Mouse (Mus musculus) urinary bladder, postnatal 10 days (tissue): ENCODE measurements around the gene Tbc1d22b.

Experiments used
- DNase-seq: peaks from one replicate; pipeline ENCODE4 v3.0.0; 2022; ENCODE audit warnings: low spot score

Gene Tbc1d22b

DNA sequence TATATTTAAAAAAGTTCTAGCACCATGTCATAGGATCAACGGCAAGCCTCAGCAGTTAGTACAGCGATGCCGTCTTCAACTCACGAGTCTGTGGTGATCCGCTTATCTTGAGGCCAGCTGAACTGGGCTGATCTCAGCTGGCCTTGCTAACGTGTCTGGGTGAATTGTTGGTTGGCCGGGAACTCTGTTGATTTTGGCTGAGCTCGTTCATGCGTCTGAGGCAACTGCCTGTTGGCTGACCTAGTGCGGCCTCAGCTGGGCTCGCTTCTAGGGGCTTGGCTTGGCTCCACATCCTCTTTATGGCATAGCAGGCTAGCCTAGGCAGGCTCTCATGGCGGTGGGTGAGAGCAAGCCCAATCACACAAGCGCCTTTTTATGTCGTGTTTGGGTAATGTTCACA, 8.2 kb upstream of the Tbc1d22b start:
- DNase-seq, result no peak

DNA sequence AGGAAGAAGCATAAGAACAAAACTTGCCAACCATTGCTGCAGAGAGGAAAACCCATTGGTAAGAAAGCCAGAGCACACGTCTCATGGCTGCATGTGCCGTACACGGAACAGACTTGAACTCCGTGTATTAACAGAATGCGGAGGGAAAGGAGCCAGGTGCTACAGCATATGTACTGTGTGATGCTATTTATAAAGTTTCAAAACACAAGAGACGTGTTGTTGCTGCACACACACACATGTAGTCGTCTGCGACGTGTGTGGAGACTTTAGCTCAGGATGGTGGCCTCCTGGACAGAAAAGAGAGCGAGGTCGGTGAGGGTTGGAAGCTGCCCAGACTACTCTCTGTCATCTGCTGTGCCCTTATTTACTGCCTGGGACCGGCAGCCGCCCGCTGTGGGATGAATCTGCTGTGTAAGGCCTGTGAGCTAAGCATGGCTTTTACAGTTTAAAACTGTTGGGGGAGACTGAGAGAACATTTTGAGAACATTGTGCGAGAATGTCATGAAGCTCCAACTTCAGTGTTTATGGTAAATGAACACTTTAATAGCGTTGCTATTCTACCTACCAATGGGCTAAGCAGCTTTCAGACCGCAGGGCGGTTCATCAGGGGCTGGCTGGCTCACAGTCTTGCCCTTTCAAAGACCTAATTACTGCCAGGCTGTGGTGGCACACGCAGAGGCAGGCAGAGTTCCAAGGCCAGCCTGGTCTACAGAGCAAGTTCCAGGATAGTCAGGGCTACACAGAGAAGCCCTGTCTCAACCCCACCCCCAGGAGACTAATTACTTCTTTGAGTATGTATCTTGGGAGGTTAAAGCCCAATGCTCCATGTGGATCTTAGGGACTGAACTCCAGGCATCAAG, 6.5 kb upstream of the Tbc1d22b start:
- no peak for DNase-seq

DNA sequence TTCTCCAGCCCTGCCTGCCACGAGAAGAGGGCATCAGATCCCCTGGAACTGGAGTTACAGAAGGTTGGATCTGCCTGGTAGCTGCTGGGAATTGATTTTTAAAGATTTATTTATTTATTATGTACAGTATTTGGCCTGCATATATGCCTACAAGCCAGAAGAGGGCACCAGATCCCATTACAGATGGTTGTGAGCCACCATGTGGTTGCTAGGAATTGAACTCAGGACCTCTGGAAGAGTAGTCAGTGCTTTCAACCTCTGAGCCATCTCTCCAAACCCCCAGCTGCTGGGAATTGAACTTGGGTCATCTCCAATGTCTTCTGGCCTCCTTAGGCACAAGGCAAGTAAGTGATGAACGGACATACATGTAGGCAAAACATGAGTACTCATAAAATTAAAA, 5.5 kb upstream of the Tbc1d22b start:
- DNase-seq, result no peak

DNA sequence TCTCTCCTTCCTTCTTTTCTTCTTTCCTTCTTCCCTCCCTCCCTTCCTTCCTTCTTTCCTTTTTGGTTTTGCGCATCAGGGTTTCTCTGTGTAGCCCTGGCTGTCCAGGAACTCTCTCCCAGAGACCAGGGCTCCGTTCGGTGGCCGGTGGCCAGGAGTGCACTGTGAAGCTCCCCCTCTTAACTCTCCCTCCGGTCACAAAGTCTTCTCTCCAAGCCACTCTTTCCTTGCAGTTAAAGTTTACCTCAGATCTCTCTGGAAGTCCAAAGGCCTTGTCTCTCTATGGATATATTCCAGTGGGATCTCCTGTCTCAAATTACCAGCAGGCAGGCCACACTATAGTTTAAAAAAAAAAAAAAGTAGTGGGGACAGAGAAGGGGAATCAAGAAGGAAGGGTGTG, 4.3 kb upstream of the Tbc1d22b start:
- no peak for DNase-seq

DNA sequence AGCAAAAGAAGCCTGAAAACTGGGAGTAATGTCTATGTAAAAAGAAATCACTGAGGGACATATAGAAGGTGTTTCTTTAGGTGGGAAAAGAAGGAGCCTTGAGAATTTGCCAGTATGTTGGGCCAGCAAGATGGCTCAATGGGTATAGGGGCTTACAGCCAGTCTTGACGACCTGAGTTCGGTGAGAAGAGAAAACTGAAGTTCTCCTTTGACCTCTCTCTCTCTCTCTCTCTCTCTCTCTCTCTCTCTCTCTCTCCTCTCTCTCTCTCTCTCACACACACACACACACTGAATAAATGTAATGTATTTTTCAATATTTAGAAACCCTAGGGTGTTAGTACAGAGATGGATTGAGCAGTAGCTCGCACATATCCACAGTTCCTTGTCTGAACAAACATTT, 1.1 kb upstream of the Tbc1d22b start:
- DNase-seq, result no peak

DNA sequence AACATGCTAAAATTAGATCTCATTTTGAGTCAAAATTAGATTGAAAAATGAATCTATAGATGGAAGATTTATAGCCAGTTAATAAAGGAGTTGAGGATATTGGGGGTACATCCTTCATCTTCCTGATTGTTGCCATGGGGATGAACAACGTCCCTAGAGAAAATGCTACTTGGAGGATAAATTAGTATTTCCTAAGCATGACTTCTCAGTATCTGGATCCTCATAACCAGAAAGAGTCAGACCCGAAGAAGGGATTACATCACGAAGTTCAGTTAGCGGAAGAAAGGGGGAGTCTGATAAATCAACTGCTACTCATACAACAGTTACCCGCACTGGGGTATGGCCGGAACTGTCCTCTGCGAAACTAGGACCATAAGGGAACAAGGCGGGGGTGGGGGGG, 591 bp upstream of the Tbc1d22b start:
- DNase-seq, result no peak

DNA sequence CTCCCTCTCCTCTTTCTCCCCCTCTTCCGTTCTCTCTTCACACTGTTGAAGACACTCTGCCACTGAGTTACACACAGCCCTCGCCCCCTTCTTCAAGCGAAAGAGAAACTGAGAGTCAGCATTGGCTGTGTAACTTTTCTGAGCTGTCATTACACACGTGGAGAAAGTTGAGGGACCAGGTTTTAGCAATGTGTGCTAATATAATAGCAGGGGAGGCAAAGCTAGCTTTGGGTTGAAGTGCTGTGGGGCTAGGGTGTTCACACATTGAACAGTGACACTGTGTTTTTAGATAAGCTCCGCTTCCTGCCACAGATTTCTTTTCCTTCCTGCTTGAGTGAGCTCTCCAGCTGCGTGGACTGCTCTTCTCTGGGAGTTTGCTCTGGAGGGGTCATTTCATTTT, 1.4 kb downstream of the Tbc1d22b start:
- no peak for DNase-seq

DNA sequence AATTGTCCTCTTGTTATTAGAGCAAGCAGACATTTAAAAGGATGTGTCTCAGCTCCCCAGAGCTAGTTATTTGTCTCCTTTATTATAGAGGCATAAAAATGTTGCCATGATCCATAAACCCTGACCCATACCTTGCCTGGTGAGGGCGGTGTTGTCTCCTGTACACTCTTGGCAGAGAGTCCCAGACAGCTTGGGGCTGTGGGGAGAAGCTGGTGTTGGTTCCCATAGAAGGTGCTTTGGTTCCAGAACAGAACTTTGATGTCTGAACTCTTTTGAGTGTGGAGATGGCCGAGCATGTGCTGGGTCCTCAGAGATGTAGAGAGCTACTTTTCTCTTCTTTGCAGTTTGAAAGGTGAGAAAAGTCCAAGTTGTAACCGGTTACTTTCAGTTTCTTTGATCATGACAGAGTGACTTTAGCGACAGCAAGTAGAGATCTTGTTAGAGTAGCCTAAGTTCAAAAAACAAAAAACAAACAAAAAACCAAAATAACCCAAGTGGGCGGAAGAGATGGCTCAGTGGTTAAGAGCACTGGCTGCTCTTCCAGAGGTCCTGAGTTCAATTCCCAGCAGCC, 2.7 kb downstream of the Tbc1d22b start, which contains the start of gene Tmem217:
Tmem217 (minus strand) TSS at position 224 of the 571 bp plus-strand sequence.
- DNase-seq, result no peak

DNA sequence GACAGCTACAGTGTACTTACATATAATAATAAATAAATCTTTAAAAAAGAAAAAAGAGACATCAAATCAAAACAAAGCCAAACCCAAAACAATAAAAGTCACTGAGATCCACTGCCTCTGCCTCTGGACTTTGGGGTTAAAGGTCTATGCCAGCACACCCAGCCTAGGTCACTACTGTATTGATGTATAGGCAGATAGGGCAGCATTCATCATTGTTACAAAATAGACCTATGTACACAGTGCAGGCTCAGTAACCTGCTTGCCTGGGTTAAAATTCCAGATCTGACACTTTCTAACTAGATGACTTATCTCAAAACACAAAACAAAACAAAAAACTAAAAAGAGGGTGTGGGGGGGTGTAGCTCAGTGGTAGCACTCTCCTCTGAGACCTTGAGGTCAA, 4.6 kb downstream of the Tbc1d22b start:
- no peak for DNase-seq

DNA sequence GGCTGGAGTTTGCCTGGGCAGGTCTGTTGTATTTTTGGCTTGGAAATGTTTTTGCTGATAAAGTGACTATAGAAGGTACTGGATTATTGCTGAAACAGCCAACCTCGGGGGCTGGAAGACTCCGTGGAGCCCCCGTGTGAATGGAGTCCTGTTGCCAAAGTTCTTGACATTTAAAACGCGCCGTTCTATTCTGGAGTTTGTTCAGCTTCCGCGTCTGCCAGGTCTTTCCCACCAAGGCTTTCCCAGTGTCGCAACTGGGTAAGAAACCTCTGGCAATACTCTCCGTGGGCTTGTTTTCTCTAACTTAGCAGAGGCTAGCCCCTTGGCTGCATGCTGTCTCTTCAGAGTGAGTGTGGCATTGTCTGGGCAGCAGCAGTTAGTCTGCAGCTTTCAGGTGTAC, 6.9 kb downstream of the Tbc1d22b start:
- DNase-seq, result no peak

DNA sequence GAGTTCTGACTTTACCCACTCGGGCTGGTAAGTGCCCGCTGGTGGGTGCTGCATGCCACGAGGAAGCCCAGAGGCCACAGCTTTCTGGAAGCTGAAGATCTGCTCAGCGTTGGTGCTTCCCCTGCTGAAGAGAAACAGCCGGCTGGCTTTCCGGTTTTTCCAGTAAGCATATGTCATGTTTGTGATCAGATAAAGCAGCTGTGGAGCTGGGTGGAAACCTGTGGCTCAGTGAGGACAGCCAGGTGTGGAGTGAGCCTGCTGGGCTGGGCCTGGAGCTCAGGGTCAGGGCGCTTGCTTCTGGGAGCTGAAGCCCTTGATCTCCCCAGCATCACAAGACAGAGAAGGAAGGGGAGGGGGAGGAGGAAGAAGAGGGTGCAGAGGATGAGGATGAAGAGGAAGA, 7.3 kb downstream of the Tbc1d22b start:
- no peak for DNase-seq

DNA sequence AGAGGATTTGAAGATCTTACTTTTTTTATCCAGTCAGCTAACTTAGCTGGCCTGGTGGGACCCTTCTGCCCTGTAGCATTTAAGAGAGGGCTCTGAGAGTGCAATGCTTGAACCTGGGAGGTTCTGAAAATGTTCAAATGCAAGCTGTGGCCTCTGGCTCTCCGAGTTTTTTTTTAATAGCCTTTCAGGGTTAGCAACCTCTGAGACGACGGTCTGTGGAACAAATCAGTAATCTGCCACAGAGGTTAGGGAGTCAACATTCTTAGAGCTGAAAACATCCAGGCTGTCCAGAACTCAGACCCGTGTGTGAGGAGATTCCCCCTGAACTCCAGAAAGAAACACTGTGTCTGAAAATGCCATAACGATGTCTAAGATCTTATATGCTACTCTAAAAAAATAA, 8.9 kb downstream of the Tbc1d22b start:
- no peak for DNase-seq

DNA sequence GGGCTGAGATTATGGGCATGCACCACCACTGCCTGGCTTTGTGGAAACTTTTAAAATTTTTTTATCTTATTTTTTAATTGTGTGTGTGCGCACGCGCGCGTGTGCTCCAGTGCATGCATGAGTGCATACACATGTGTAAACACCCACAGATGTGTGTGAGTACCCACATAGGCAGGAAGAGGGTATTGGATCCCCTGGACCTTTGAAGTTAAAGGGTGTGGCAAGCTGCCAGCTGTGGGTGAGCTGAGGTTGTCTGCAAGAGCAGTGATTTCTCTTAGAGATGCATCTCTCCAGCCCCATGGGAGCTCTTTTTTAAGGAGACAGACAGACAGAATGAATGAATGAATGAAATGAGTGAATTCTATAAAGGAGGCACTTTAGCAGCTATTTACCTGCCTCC, 15.9 kb downstream of the Tbc1d22b start:
- DNase-seq, result no peak

DNA sequence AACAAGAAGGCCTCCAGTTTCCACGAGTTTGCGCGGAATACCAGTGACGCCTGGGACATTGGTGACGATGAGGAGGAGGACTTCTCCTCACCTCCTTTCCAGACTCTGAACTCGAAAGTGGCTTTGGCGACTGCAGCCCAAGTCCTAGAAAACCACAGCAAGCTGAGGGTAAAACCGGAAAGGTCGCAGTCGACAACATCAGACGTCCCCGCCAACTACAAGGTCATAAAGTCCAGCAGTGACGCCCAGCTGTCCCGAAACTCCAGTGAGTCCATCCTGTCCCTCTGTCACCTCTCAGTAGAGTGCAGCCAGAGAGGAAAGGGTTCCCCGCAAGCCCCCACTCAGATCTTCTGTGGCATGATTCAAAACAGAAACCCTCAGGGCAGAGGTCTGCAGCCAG, 18.9 kb downstream of the Tbc1d22b start:
- DNase-seq, result no peak

DNA sequence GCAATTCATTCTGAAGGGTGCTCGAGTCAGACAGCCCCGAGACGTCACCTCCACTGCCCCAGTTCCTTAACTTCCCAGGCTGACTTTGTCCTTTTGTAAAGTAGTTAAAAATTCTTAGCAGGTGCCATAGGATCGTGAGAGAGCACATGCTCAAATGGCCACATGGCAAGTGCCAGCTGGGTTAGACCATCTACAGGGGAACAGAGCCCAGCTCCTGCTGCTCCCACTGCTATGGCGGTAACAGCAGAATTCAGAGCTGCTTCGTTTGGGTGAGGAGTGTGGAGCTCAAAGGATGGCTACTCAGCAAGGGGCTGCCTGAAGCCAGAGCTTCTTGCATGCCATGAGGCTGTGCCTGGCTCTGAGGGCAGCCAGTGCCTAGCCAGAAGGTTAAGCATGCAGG, 20.2 kb downstream of the Tbc1d22b start:
- no peak for DNase-seq

DNA sequence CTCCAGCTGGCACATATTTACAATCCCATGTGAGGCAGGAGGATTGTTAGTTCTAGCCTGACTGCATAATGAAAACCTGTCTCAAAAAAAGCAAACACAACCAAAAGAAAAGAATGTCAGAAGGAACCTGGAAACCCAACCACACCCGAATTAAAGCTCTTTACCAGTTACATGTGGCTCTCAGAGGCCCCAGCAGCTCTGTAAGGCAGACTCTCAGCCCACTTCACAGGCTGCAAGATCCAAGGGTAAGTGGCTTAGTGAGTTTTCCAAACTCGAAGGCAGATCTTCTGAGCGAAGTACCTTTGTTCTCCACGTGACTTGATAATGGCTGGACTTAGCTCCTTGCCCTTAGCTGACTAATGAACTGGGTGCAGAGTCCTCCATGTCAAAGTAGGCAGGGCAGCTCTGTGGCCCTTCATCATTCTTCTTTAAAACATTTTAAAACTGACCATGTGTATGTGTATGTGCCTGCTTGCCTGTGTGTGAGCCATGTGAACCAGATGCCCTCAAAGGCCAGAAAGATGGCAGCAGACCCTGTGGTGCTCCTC, 30.1 kb downstream of the Tbc1d22b start:
- no peak for DNase-seq

DNA sequence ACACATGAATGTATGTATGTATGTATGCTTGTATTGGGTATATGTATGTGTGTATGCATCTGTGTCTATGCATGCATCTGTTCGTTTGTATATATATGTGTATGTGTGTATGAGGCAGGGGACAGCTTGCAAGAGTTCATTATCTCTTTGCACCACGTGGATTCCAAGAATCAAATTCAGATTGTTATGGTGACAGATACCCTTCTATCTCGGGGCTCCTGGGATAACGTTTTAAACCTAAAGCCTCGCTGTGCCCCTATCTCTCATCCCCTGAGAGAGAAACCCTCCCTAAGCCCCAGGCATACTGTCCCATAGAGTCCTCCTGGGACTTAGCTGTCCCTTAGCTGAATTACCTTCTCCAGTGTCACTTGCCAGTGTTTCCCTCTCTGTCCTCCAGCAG, 34.0 kb downstream of the Tbc1d22b start:
- no peak for DNase-seq

DNA sequence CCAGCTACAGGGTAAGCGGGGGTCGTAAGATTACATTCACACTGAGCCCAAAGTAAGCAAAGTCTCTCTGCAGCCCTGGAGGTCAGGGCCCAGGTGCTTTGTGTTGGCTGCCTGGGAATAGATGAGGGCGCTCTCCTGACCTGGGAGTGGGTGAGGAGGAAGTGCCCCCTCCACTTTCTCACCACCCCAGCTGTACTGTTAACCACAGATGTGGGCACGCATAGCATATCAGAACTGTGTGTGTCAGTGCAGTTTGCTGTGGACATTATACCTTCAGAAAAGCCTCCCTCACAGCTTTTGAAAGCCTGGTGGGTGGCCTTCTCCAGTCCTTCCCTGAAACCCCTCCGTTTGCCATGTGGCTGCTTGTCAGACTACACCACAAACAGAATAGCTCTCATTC, 34.7 kb downstream of the Tbc1d22b start:
- no peak for DNase-seq

DNA sequence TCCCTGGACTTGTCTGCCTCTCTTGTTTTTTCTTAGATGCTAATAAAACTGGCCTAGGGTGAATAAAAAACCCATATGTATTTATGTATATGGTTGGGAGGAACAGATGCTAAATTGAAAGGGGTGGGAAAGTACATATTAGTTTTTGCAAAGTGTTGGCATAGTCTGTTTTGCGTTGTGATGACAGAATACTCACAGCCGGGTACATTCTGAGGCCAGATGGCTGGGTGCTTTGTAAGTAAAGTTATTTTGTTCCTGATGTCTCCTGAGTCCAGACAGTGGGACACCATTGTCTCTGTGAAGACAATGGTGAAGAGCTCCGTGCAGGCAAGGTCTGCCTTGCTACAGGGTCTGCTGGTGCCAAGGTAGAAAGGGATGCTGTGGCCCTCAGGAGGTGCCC, 35.2 kb downstream of the Tbc1d22b start:
- DNase-seq, result no peak

DNA sequence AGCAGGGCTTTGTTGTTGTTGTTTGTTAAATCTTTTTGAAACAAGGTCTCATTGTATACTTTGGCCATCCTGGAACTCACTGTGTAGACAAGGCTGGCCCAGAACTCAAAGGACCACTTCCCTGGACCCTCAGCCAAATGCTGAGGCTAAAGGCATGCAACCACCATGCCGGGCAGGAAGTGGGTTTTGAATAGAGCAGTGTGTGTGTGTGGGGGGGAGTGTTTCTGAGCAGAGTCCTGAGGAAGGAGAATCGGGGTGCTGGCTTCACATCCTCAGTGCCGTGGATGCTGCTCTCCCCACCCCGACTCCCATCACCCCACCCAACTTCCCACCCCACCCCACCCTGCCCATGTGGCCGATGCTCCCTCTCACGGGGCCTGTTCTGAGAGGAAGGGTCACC, 35.9 kb downstream of the Tbc1d22b start:
- DNase-seq, result no peak

DNA sequence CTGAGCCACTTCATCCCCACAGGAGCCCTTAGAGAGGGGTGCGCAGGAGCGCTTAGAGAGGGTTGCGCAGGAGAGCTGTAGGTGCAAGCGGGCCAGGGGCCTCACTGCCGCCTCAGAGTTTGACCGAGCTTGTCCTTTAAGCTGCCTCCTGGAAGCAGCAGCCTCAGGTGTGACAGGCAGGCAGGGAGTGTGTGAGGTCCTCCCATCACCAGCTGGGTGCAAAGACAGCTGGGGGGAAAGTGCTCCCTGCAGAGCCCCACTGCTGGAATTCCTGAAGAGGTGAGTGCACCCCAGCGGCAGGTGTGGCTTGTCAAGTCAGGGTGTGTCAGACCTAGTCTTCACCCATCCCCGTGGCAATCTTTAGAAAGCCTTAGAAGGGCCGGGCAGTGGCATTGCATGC, 37.3 kb downstream of the Tbc1d22b start:
- no peak for DNase-seq

DNA sequence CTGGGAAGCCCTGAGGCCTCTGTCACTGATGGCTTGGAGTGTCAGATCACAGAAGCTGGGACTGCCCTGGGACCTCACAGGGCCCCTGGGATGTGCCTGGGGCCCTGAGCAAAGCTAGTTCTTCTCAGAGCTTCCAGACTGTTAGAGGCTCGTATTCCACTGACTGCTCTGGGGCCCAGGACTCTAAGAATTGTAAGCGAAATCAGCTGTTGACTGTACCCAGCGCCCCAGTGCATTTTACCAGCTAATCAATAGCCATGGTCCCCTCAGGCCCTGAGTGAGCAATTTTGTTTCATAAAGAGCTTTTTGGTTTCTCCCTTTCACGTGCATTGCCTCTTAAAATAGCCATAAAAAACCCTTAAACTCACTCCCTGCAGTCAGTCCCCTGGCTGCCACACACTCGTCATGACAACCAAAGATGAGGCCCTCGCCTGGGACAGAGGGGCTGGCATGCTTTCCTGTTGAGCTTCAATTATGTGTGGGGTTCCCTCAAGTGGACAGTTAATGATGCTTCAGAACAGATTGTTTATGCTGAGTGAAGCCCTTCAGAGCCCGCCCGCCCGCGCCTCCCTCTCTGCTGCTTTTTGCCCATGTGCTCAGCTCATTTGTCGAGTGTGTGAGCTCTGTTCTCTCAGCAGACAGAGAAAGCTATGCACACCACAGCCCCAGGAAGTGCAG, 39.8 kb downstream of the Tbc1d22b start:
- DNase-seq, result no peak
